Mouse (Mus musculus) adrenal gland, postnatal 36 days (tissue): ENCODE measurements around the gene Arhgap31. TPM values are rescaled to one million over a fixed set of nuclear protein-coding genes. Genes with fewer than 3 reads are reported as not detected.
A peak's percentile ranks its signal among the peaks of the same experiment; 100 is the strongest.

Experiments
- DNase-seq, 2 experiments: peaks; one replicate each; pipeline ENCODE4 v3.0.0; 2021; ENCODE audit warnings: mixed read lengths in 1 of 2
- total RNA-seq, 2 experiments: library from RNA; stranded (reverse); gene quantifications; 2 replicates each; pipeline ENCODE4 v1.2.3; 2021

The Arhgap31 gene
- total RNA-seq, 2 experiments from 2014 or later = 21.3 to 33.7 TPM

GRCm38 (mm10) chr16:38652653-38653052, 60.4 kb downstream of the Arhgap31 start:
- DNase-seq = no peak

GRCm38 (mm10) chr16:38651721-38652231, 61.3 kb downstream of the Arhgap31 start:
- no peak for DNase-seq

DNA sequence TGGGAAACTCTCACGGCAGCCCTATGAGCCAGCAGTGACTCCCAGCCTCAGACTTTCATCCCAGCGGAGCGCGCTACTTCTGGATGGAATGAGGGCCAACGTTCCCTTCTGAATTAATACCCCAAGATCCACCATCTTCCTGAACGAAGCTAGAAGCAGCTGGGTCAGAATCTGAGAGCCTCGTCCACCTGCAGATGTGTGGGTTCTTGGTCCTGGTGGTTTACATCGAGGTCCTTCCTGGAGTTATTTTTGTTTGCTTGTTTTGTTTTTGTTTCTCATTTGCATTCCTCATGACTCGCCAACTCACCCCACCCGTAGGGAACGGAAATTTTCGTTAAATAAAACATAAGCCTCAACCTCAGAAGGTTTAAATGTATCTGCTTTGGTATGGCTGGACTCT, 61.8 kb downstream of the Arhgap31 start:
- DNase-seq = no peak

- no peak for DNase-seq
Observed at GRCm38 (mm10) chr16:38649431-38649827, 63.6 kb downstream of the Arhgap31 start.

DNA sequence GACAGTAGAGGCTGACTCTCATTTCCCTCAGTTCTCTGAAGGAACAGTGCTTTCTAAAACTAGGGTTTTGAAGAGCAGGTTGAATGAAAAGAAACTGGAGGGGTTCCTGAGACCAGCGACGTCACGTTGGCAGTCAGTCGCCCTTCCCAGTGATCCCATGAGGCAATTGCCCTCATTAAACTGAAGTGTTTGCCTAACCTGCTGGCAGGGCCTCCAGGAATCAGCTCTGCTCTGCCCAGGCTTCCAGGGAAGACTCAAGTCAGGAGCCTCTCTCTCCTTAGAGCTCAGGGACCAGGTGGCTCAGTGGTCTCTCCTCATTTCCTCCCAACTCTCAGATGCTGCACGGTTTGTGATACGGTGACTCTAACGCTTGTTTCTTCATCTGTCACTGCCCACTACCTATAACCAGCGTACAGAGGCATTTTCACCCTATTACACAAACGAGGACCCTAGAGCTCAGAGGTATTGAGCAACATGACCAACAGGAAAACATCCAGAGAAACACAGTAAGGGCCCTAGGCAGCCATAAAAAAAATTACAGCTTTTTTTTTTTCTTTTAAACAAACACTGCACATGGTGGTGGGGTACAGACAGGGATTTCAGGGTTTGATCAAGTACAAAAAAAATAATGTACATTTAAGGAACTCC, 64.2 kb downstream of the Arhgap31 start:
- DNase-seq = peak; percentile 14 to 32

DNA sequence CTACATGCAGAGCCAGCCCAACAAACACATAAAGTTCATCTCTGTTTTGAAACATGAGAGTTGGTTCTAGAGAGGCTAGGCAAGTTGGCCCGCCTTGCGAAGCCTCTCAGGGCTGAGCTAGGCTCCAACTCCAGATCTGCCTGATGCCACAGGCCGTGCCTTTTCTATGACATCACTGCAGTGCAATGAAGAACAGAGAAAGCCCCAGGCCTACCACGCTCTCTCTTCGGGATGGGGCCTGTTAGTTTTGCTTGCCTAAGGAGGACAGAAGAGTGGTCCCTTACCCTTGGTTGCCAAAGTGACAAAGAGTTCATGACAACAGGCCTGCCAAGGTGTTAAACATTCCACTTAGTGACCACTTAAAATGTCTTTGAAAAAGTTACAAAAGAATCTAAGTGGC, 64.9 kb downstream of the Arhgap31 start:
- no peak for DNase-seq

DNA sequence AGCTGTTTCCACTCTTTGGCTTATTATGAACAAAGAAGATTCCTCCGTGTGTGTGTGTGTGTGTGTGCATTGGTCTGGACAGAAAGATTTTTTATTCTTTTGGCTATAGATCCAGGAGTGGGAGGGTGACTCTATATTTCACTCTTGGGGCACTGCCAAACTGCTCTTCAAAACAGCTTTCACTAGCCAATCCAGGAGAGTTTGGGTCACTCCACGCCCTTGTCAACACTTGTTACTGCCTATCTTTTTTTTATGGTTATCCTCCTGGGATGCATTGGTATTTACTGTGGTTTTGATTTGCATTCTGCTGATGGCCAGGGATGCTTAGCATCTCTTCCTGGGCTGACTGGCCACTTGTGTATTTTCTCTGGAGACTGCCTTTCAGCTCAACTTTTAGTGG, 68.6 kb downstream of the Arhgap31 start:
- DNase-seq = no peak

- DNase-seq = no peak
Observed at GRCm38 (mm10) chr16:38637085-38637484, 76.0 kb downstream of the Arhgap31 start.

GRCm38 (mm10) chr16:38636682-38637081, 76.4 kb downstream of the Arhgap31 start:
- DNase-seq = no peak

DNA sequence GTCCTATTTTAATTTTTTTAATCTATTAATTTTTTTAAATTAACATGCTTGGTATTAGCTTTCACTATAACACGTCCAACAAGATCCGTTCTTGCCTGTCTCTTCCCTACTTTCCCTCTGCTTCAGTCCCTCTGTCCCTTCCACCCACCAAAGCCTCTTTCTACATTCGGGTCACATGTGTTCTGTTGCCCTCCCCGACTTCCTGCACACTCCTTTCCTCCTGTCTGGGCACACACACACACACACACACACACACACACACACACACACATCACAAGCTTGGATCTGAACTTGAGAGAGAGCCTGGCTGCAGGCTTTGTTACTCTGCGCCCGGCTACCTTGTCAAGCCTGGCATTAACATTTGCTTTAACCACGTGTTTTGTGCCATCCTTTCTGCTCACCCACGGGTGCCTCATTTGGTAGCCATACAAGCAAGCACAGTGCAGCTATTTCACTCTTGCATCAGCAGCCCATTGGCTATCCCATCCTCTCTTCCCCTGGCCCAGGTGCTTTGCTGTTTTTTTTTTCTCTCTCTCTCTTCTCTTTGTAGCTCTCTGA, 77.2 kb downstream of the Arhgap31 start:
- DNase-seq = no peak

DNA sequence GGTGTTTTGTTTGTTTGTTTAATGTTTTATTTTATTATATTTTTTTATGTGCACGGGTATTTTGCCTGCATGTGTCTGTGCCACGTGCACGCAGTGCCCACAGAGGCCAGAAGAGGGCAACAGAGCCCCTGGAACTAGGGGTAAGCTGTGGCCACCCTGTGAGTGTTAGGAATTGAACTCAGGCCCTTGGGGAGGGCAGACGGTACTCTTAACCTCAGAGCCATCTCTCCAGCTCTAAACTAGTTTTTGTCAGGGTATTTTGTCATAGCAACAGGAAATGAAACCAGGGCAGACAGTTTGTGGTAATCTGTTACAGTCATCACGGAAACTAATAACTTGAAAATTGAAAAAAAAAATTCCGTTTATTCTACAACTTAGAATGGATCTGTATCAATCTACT, 80.9 kb downstream of the Arhgap31 start:
- DNase-seq = peak; percentile 78 to 86

- peak; percentile 55 to 77 for DNase-seq
Observed at GRCm38 (mm10) chr16:38625811-38626369, 87.2 kb downstream of the Arhgap31 start.

DNA sequence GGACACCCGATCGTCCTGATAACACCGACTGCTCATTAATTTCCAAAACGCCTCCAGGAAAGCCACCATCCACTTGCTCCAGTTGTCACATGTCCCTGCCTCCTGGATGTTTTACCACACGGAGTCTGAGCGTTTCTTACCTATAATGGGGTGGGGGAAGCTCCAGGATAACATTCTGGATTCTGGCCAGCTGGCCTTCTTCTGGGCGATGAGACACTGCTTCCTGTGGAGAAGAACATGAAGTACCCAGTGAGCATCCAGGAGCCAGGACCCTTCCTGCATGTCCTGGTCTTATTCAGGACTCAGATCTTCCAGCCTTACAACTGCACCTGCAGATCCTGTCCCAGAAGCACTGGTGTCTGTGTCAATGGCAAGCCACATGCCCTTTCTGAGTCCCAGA, 87.7 kb downstream of the Arhgap31 start:
- DNase-seq = no peak

- DNase-seq = no peak
Observed at GRCm38 (mm10) chr16:38624303-38624702, 88.8 kb downstream of the Arhgap31 start.

DNA sequence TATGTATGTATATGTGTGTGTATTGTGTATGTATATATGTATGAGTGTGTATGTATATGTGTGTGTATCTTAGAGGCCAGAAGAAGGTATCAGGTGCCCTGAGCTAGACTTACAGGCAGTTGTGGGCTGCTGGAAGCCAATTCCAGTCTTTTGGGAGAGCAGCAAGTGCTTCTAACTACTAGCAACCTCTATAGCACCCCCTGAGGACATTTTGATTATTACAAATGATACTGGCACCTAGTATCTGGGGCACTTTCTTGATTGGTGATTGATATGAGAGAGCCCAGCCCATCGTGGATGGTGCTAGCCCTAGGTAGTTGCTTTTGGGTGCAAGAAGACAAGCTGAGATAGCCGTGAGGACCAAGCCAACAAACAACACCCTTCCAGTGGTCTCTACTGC, 90.8 kb downstream of the Arhgap31 start:
- DNase-seq = no peak

GRCm38 (mm10) chr16:38620696-38621450, 92.2 kb downstream of the Arhgap31 start:
- peak; percentile 55 to 68 for DNase-seq

DNA sequence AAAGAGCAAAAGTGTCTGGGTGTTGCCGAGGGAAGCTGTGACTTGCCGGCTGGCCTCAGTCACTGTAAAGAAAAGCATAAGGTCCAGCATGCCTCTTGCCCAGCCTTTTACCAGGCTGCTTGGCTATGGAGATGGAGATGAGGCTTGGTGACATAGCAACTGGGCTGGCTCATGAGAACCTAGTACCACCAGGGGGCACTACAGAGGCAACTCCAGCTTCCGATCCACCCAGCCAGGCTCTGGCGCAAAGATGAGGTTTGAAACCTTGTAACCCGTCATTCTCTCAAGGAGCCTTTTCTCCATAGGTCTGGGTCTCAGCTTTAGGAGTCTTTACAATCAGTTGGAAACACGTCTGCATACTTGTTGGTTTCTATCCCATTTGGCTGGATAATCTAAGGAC, 94.0 kb downstream of the Arhgap31 start:
- DNase-seq = peak; percentile 73 to 87

- no peak for DNase-seq
Observed at GRCm38 (mm10) chr16:38617977-38618376, 95.1 kb downstream of the Arhgap31 start.

DNA sequence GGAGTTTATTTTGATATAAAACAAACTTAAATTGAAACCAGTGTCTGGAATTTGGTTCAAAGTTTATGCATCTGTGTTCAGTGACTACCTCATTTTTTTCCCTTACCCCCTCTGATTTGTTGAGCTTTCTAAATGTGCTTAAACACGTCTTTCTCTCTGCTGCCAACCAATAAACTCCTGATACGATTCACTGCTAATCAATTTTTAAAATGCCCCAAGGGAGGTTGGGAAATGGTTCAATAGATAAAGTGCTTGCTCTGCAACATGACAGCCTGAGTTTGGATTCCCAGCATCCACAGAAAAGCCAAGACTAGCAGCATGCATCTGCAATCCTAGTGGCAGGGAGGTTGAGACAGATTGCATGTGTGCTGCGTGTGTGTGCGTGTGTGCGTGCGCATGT, 99.4 kb downstream of the Arhgap31 start:
- DNase-seq = no peak

DNA sequence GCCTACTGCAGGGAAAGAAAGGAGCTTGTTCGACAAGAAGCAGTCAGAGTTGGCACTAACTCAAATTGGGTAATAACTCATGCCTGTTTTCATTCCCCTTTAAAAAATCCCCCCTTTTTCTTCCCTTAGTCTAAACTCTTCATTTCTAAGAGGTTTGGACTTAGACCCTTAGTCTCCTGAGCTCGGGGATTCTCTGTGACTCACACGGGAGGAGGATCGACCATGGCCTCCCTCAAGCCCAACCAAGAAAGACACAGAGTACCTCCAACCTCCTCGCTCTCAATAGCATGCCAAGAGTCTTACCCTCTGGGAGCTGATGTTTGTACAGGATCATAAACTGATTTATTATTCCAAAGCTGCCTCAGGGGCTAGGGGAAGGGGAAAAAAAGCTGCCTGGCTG, 100.4 kb downstream of the Arhgap31 start:
- no peak for DNase-seq

GRCm38 (mm10) chr16:38609092-38609491, 104.0 kb downstream of the Arhgap31 start:
- no peak for DNase-seq

- no peak for DNase-seq
Observed at GRCm38 (mm10) chr16:38608687-38609086, 104.4 kb downstream of the Arhgap31 start.

DNA sequence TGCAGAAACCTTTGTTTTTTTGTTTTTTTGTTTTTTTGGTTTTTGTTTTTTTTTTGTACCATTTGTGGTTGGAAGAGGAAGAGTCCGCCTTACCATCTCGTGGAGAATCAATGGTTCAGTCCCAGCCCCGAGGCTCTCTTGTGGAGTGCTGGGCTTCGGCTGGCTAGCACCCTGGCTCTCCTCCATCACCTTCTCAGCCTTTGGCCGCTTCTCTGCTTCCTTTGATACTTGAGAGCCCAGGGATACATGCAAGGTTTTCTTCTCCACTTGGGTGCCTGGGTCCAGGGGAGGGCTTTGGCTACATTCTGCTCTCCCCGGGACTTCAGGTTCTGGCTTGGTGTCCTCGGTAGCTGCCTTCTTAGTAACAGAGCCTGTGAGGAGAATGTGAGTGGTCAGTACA, 106.6 kb downstream of the Arhgap31 start:
- DNase-seq = no peak
